Mouse (Mus musculus) right cerebral cortex, postnatal 25 days (tissue): ENCODE results near the gene Babam2.
A peak's percentile ranks its signal among the peaks of the same experiment; 100 is the strongest.

Experiments used
- DNase-seq: peaks from one replicate; pipeline ENCODE4 v3.0.0; 2022

Gene Babam2

DNA sequence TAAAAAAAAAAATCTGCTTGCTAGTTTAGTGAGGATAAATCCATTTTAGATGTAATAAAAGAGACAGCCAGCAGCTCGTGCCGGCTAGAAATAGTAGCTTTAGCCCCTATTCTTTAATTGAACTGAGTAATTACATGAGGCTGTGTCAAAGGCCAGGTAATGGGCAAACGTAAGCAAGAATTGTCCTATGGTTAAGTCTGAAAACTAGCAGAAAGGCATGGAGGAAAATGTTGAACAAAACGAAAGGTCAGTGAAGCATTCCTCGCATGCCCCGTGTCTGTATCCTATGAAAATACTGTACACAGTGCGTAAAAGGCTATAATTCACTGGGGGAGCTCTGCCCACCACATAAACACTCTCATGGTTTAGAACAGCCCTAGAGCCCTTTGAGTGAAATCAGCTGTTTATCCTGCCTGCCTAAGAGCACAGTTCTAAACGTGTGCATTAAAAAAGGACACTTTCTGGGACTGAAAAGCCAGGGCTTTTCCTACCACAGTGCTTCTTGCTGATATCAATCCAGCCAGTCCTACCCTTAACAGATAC lies 361.8 kb downstream of the Babam2 start:
- no peak for DNase-seq

GRCm38 (mm10) chr5:32060485-32060884 lies 363.0 kb downstream of the Babam2 start:
- DNase-seq: no peak

- DNase-seq: no peak
Observed at GRCm38 (mm10) chr5:32061854-32062253, 364.4 kb downstream of the Babam2 start.

DNA sequence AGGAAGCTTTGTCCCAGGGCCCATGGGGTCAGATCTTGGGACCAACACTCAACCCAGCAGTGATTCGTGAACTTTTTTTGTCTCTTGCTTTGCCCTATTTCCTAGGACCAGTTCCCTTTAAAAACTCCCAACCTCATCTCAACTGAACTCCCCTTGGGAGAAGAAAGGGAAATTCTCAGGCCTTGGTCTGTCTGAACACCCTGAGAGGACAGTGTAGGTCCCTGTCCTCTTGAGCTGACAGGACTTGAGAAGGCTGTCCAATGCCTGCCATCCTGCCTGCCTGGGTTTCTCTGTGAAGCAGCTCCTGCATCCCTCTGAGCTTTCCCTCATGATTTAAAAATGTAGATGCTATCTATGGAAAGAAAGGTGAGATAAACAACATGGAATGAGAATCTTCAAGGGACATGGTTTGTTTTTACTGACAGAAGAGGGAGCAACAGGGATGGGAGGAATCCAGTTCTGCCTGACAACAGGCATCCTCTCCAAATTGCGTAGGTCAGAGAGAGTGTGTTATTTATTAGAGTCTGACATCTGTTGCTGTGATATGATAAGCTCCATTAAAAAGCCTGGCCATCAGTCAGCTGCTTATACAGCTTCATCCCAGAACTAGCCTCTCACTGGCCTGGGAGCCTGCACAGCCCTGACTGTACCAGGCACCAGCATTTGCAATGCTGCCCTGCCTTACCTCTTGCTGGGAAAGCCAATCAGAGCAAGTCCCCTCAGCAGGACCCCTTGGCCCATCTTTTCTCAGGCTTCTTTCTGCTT lies 367.0 kb downstream of the Babam2 start:
- DNase-seq: no peak

DNA sequence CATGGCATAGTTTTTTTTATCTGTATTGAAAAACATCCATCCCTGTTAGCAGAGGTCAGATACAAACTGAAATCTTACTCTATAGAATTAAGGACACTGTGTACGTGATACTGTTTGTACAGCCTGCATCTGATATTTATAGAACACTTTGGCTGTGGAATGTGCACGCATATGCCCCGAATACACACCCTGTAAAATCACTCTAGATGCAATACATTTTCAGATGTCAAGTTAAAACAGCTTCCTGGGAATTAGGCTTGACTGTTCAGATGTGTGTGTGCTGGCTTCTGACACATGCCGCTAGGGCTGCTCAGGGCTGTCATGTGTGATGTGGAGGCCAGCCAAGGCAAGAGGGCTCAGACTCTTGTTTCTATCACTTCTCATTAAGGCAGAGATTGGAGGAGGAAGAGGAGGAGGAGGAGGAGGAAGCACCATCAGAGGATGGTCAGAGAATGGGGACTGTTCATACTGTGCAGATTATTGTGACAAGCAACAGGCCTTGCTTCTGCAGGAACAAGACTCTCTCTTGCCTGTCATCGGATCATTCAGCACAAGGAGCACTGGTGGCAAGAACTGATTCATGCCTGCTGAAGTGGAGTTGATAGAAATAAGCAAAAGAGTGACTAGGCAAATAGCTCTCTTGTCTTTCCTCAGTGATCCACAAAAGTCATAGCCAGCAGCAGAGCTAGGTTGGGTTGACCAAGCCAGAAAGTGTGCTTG lies 368.7 kb downstream of the Babam2 start:
- no peak for DNase-seq

GRCm38 (mm10) chr5:32066839-32067238 lies 369.4 kb downstream of the Babam2 start:
- DNase-seq: no peak

DNA sequence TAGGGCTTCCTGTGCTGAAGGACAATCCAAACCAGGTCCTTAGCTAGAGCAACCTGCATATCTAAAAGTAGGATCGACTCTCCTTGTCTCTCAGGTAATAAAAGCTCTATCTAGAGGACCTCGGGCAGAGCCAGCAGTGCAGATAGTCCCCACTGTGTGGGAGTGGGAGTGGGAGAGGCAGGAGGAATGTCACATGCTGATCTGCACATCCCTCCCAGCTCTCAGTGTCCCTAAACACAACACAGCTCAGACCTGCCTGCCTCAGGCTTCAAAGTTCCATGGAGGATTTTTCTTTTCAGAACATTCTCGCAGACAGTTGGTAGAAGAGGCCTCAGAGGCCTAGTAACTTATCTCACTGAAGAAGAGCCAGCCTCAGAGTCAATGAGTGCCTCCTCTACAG lies 371.1 kb downstream of the Babam2 start:
- DNase-seq: no peak

DNA sequence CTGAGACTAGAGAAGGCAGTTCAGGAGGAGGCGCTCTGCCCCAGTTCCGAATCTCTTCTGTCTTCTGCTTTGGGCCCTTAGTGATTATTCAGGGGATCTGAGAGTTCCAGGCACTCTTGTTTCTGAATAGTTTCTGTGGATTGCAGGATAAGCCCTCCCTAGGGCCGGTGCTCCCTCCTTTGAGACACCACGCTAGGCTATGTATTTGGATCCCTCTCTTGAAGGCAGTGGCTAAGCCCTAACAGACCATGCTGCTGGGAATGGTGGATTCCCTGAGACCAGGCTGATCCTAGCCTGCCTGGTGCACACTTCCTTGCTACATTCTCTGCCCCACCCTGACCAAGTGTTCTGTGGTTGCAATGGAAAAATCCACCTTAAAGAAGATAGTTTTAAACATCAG lies 371.6 kb downstream of the Babam2 start:
- DNase-seq: no peak

DNA sequence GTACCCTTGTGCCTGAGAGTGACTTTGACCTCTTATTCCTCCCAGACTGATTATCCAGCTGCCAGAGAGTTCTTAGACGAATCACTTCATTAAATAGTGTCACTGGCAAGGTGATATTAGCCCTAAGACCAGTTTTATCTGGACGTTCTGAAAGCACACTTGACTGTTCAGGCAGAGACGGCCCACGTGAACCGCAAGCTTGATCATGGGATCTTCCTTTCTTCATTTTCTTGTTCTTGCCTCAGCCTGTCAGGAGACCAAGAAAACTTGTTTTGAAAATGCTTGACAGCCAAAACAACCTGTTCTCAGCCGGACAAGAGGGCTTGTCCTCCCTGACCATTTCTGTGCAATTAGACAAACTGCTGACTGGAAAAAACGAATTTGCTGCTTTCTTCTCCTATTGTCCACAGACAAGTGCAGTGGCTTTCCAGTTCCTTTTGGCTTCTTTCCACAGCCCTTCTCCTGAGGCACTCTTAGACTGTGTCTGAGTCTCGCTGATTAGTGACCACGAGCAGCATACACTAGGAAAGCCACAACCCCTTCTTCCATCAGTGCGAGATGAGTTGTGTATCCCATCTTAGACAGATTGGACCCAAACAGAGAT lies 372.2 kb downstream of the Babam2 start:
- no peak for DNase-seq

GRCm38 (mm10) chr5:32070781-32071180 lies 373.3 kb downstream of the Babam2 start:
- DNase-seq: peak; percentile 40

GRCm38 (mm10) chr5:32071314-32071713 lies 373.8 kb downstream of the Babam2 start:
- DNase-seq: no peak

GRCm38 (mm10) chr5:32071824-32072223 lies 374.3 kb downstream of the Babam2 start:
- no peak for DNase-seq

GRCm38 (mm10) chr5:32072877-32073276 lies 375.4 kb downstream of the Babam2 start:
- DNase-seq: no peak

DNA sequence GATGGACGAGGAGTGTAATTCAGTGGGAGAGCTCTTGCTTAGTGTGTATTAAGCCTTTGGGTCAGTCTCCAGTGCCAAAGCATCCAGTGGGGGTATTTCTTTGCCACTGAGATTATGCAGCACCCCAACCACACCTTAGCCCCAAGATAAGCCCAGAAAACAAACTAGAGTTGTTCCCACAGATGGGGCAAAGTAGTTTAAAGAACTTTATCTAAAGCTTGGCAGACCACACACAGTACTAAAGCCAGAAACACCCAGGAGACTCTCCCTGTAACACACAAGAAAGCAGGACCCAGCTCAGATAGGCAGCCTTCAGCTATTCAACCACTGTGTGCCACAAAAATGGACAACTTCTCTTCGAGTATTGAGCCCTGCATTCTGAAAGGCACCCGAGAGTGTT lies 376.6 kb downstream of the Babam2 start:
- DNase-seq: no peak

GRCm38 (mm10) chr5:32077139-32077538 lies 379.7 kb downstream of the Babam2 start:
- DNase-seq: no peak

- no peak for DNase-seq
Observed at GRCm38 (mm10) chr5:32078986-32079385, 381.5 kb downstream of the Babam2 start.

DNA sequence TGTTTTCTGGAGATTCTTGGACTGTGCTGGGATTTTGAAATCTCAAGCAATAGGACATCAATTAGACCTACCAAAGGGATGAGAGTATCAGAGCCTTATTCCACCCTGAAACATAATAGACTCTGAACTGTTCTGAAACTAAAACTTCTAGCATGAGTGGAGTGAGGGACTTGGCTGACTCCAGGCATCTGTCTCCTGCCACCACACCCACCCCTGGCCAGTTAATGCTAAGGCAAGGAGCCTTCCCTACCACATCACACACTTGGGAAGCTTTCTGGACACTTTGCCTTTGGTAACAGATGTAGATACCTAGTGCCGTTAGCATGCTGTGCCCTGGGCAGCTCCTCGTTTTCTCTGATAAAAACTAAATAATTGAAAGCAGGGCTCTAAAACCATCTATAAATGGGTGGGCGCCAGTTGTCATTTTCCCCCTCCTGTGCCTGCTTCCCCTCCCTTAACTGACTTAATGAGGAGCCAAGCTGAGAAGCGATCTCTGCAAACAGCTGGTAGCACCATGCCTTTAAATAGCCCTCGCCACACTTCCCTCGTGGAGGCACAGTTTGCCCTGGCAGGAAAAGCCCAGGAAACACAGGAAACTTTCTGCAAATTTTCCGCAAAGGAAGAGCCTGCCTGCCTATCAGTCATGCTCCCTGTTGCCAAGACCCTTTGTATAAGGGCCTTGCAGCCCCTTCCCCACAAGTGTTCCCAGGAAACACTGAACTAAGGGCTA lies 383.2 kb downstream of the Babam2 start:
- peak; percentile 15 for DNase-seq

DNA sequence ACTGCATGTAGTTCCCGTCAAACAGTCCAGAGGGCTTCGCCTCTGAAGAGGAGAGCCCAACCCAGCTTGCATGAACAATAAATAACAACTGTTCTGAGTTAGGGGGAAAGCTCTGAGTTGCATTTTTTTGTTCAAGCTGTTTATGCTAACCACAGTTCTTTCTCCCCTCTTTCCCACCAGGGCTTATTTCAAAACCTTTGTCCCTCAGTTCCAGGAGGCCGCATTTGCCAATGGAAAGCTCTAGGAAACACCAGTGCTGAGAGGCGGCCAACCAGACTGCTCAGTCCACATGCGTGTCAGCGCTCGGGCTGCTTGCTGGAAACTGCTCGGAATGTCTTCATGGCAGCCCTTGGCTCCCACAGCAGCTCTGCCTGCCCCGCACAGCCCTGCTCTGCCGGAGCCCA lies 386.9 kb downstream of the Babam2 start:
- DNase-seq: no peak

GRCm38 (mm10) chr5:32085566-32085965 lies 388.1 kb downstream of the Babam2 start:
- no peak for DNase-seq

- no peak for DNase-seq
Observed at GRCm38 (mm10) chr5:32085971-32086370, 388.5 kb downstream of the Babam2 start.

DNA sequence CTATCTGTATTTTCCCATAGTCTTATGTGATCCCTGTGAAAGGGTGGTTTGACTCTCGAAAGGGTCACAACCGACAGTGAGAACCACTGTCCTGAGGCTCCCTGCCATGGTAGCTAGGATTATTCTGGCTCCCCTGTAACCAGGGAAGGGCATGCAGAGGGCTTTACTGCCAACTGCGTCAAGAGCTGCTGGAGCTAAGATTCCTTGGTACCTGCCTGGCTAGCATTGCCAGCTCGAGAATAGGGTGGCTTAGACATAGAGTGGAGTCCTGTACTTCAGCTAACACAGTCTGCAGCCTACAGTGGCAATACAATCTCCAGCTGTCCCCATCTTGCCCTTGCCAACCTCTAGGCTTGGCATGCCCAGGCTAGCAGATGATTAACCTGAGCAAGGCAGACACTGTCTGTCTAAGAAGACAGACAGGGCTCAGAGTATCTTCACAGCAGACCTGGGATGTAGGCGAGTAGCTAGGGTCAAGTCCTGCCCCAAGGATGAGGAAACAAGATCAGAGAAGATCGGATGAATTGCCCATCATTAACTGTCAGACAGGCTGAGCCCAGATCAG lies 389.1 kb downstream of the Babam2 start:
- no peak for DNase-seq

DNA sequence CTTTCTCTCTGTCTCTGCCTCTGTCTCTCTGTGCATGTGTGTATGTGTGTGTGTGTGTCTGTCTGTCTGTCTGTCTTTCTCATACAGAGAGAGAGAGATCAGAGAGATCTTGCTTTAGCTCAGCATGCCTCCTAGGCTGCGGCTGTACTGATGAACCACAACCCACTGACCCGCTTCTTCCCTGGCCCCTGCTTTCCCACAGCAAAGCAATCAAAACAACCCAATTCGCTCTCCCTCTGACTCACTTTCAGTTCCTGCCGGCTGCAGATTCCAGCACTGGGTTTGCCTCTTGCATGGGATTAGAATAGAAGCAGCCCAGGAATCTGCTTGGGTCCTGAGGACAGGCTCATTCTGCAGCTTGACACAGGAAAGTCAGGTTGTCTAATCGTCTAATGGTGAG lies 392.0 kb downstream of the Babam2 start:
- no peak for DNase-seq

- no peak for DNase-seq
Observed at GRCm38 (mm10) chr5:32092281-32092680, 394.8 kb downstream of the Babam2 start.
